Mouse (Mus musculus) heart, embryonic 10.5 days (tissue): ENCODE results near the gene Cpm. TPM values are rescaled to one million over a fixed set of nuclear protein-coding genes. Genes with fewer than 3 reads are reported as not detected.
"Not testable (repeated sequence)": the region's sequence is repeated elsewhere in the genome, so short reads cannot be mapped to it uniquely, and the experiment has no call there.

ENCODE experiments used
- DNase-seq: peaks from one replicate; pipeline ENCODE4 v3.0.0-alpha.2; 2017; ENCODE audit warnings: low spot score
- H3K27ac ChIP-seq: fragments of 300-500 bp; sonication (generic); 2 replicates; pipeline ENCODE4 v1.5.1; 2016; ENCODE audit warnings: mild to moderate bottlenecking
- H3K27me3 ChIP-seq: fragments of 300-500 bp; sonication (generic); 2 replicates; pipeline ENCODE4 v1.6.1; 2016; ENCODE audit warnings: mild to moderate bottlenecking; ENCODE audit not compliant: poor library complexity, insufficient read depth, severe bottlenecking
- H3K36me3 ChIP-seq: fragments of 300-500 bp; sonication (generic); 2 replicates; pipeline ENCODE4 v1.6.1; 2016; ENCODE audit warnings: mild to moderate bottlenecking, moderate library complexity
- H3K4me1 ChIP-seq: fragments of 300-500 bp; sonication (generic); 2 replicates; pipeline ENCODE4 v1.6.1; 2016; ENCODE audit warnings: mild to moderate bottlenecking
- H3K4me3 ChIP-seq: fragments of 300-500 bp; sonication (generic); 2 replicates; pipeline ENCODE4 v1.5.1; 2016; ENCODE audit warnings: mild to moderate bottlenecking, moderate library complexity
- H3K9me3 ChIP-seq: fragments of 300-500 bp; sonication (generic); 2 replicates; pipeline ENCODE4 v1.6.1; 2016; ENCODE audit warnings: mild to moderate bottlenecking, moderate library complexity
- WGBS: fragments of 180-500 bp; shearing (Covaris S2); methylation state at CpG from one replicate; pipeline ENCODE4 v1.1.7; 2016; 5-methylcytosine and 5-hydroxymethylcytosine counted together
- polyA plus RNA-seq: library from polyadenylated mRNA; unstranded; fragments of >200 nt; fragmentation: Nextera tagmentation; extraction: Ambion mirVana; gene quantifications from 2 replicates; pipeline ENCODE4 v1.2.1, GENCODE M21; 2016

Cpm gene
- polyA plus RNA-seq, 1 experiment from 2014 or later: 28.3 TPM

GRCm38 (mm10) chr10:117729139-117729814 is 100.0 kb downstream of the Cpm start:
- Histone ChIP-seq H3K9me3 (no peaks in the 10 kb centered on the region), H3K4me1 (peaks cover 24% of the 10 kb centered on the region)
- 64% methylated on average over 11 of the region's 11 CpGs for WGBS

GRCm38 (mm10) chr10:117730140-117730539 is 100.8 kb downstream of the Cpm start:
- H3K27ac ChIP-seq: no peak overlapping the region
- no peaks in the 10 kb centered on the region for H3K27me3 ChIP-seq
- H3K36me3 ChIP-seq: no peaks in the 10 kb centered on the region
- no peak overlapping the region for H3K4me3 ChIP-seq
- peaks cover 24% of the 10 kb centered on the region for H3K4me1 ChIP-seq
- no peak for DNase-seq
- H3K9me3 ChIP-seq: no peaks in the 10 kb centered on the region
- WGBS: 94% methylated on average over 7 of the region's 7 CpGs

More at GRCm38 (mm10) chr10:117729139-117729814, 100.0 kb downstream of the Cpm start:
- H3K36me3 ChIP-seq: no peaks in the 10 kb centered on the region
- no peak for DNase-seq
- H3K4me3 ChIP-seq: no peak overlapping the region
- no peak overlapping the region for H3K27ac ChIP-seq
- H3K27me3 ChIP-seq: no peaks in the 10 kb centered on the region

- H3K27me3 ChIP-seq: no peaks in the 10 kb centered on the region
- 93% methylated on average over 12 of the region's 12 CpGs for WGBS
- H3K4me1 ChIP-seq: peaks cover 24% of the 10 kb centered on the region
- H3K36me3 ChIP-seq: no peaks in the 10 kb centered on the region
- H3K27ac ChIP-seq: no peak overlapping the region
- H3K9me3 ChIP-seq: no peaks in the 10 kb centered on the region
- no peak for DNase-seq
- no peak overlapping the region for H3K4me3 ChIP-seq
Observed at GRCm38 (mm10) chr10:117730637-117731203, 101.4 kb downstream of the Cpm start.

- DNase-seq: no peak
- Histone ChIP-seq H3K36me3 (peaks cover 4% of the 10 kb centered on the region; the same call in 1 of the 2 replicates), H3K27ac (peak overlapping the region; percentile 42; the same call in 1 of the 2 replicates), H3K27me3 (no peaks in the 10 kb centered on the region), H3K9me3 (no peaks in the 10 kb centered on the region), H3K4me1 (peaks cover 24% of the 10 kb centered on the region), H3K4me3 (no peak overlapping the region)
- WGBS: 49% methylated on average over 15 of the region's 15 CpGs
Observed at GRCm38 (mm10) chr10:117731244-117732101, 102.2 kb downstream of the Cpm start.

- WGBS: 69% methylated on average over 5 of the region's 5 CpGs
Observed at GRCm38 (mm10) chr10:117732184-117732583, 102.9 kb downstream of the Cpm start.

GRCm38 (mm10) chr10:117732962-117733592 is 103.8 kb downstream of the Cpm start:
- H3K27me3 ChIP-seq: no peaks in the 10 kb centered on the region
- 0 out of 2 replicates have a peak overlapping the region, but pooled peaks have one; percentile 7 for H3K27ac ChIP-seq
- no peak for DNase-seq
- peaks cover 24% of the 10 kb centered on the region for H3K4me1 ChIP-seq
- H3K36me3 ChIP-seq: peaks cover 13% of the 10 kb centered on the region
- 42% methylated on average over 14 of the region's 14 CpGs for WGBS
- no peaks in the 10 kb centered on the region for H3K9me3 ChIP-seq
- no peak overlapping the region for H3K4me3 ChIP-seq

More at GRCm38 (mm10) chr10:117732184-117732583, 102.9 kb downstream of the Cpm start:
- Histone ChIP-seq H3K9me3 (no peaks in the 10 kb centered on the region), H3K27ac (no peak overlapping the region), H3K4me3 (no peak overlapping the region), H3K36me3 (peaks cover 11% of the 10 kb centered on the region), H3K27me3 (no peaks in the 10 kb centered on the region), H3K4me1 (peaks cover 24% of the 10 kb centered on the region)
- DNase-seq: no peak

- 33% methylated on average over 8 of the region's 8 CpGs for WGBS
Observed at GRCm38 (mm10) chr10:117733626-117734025, 104.3 kb downstream of the Cpm start.

GRCm38 (mm10) chr10:117734104-117734852 is 105.0 kb downstream of the Cpm start:
- H3K4me1 ChIP-seq: peaks cover 18% of the 10 kb centered on the region
- DNase-seq, H3K9me3 ChIP-seq, H3K27ac ChIP-seq, H3K4me3 ChIP-seq, H3K27me3 ChIP-seq: not testable (repeated sequence)
- 58% methylated on average over 10 of the region's 10 CpGs for WGBS
- peaks cover 25% of the 10 kb centered on the region for H3K36me3 ChIP-seq

More at GRCm38 (mm10) chr10:117733626-117734025, 104.3 kb downstream of the Cpm start:
- not testable (repeated sequence) for H3K27me3 ChIP-seq, H3K27ac ChIP-seq, DNase-seq, H3K4me3 ChIP-seq, H3K9me3 ChIP-seq
- peaks cover 18% of the 10 kb centered on the region for H3K36me3 ChIP-seq
- peaks cover 24% of the 10 kb centered on the region for H3K4me1 ChIP-seq

GRCm38 (mm10) chr10:117735396-117735795 is 106.1 kb downstream of the Cpm start:
- Histone ChIP-seq H3K4me1 (peaks cover 18% of the 10 kb centered on the region), H3K36me3 (peaks cover 36% of the 10 kb centered on the region)
- H3K27ac ChIP-seq, H3K27me3 ChIP-seq, H3K9me3 ChIP-seq, H3K4me3 ChIP-seq, DNase-seq: not testable (repeated sequence)
- WGBS: 80% methylated on average over 12 of the region's 12 CpGs

GRCm38 (mm10) chr10:117736573-117736972 is 107.3 kb downstream of the Cpm start:
- Histone ChIP-seq H3K27ac (no peak overlapping the region), H3K4me3 (no peak overlapping the region), H3K27me3 (no peaks in the 10 kb centered on the region), H3K9me3 (no peaks in the 10 kb centered on the region), H3K36me3 (peaks cover 40% of the 10 kb centered on the region), H3K4me1 (peaks cover 15% of the 10 kb centered on the region)
- DNase-seq: no peak
- 81% methylated on average over 5 of the region's 5 CpGs for WGBS
